Mouse (Mus musculus) CD4-positive, CD25-positive, alpha-beta regulatory T cell, adult 2 months (primary cell): Measurements from ENCODE around the gene Nme3.
A peak's percentile ranks its signal among the peaks of the same experiment; 100 is the strongest.

ENCODE experiments used
- DNase-seq: peaks from one replicate; pipeline ENCODE4 v3.0.0-alpha.2; 2012; ENCODE audit warnings: low read depth, low spot score

Nme3 gene

GRCm38 (mm10) chr17:24881738-24882440 lies 14.4 kb upstream of the Nme3 start:
- DNase-seq, result peak; percentile 53

- DNase-seq, result no peak
These were observed 11.9 kb upstream of the Nme3 start for GRCm38 (mm10) chr17:24884391-24884790.

GRCm38 (mm10) chr17:24885356-24886133 lies 10.8 kb upstream of the Nme3 start:
- no peak for DNase-seq

GRCm38 (mm10) chr17:24886134-24886931 lies 10.0 kb upstream of the Nme3 start, which contains the start of the genes Nubp2 and Spsb3:
TSS of gene Nubp2 (minus strand) at chr17:24886349.
TSS of gene Spsb3 (plus strand) at chr17:24886643.
- peak; percentile 98 for DNase-seq

GRCm38 (mm10) chr17:24886932-24887271 lies 9.4 kb upstream of the Nme3 start:
- no peak for DNase-seq

- DNase-seq, result peak; percentile 37
These were observed 8.8 kb upstream of the Nme3 start for GRCm38 (mm10) chr17:24887291-24888080.

GRCm38 (mm10) chr17:24888862-24889261 lies 7.4 kb upstream of the Nme3 start:
- DNase-seq, result no peak

GRCm38 (mm10) chr17:24890151-24891092 lies 5.9 kb upstream of the Nme3 start:
- no peak for DNase-seq

- no peak for DNase-seq
These were observed 5.0 kb upstream of the Nme3 start for GRCm38 (mm10) chr17:24891321-24891720.

- no peak for DNase-seq
These were observed 3.5 kb upstream of the Nme3 start for GRCm38 (mm10) chr17:24892785-24893184.

- DNase-seq, result no peak
These were observed 3.0 kb upstream of the Nme3 start for GRCm38 (mm10) chr17:24893276-24893675.

- no peak for DNase-seq
These were observed 2.0 kb upstream of the Nme3 start for GRCm38 (mm10) chr17:24894061-24894994.

- DNase-seq, result peak; percentile 85
These were observed 1.2 kb upstream of the Nme3 start, which contains the start of the genes Eme2 and Mrps34 for GRCm38 (mm10) chr17:24894995-24895547. TSS of gene Eme2 (minus strand) at chr17:24895087. TSS of gene Mrps34 (plus strand) at chr17:24895116.

- DNase-seq, result no peak
These were observed 594 bp upstream of the Nme3 start for GRCm38 (mm10) chr17:24895571-24896240.

- no peak for DNase-seq
These were observed 631 bp downstream of the Nme3 start for GRCm38 (mm10) chr17:24896993-24897269.

GRCm38 (mm10) chr17:24897600-24897999 lies 1.3 kb downstream of the Nme3 start:
- DNase-seq, result no peak

GRCm38 (mm10) chr17:24898041-24898854 lies 1.9 kb downstream of the Nme3 start:
- no peak for DNase-seq
